Mouse (Mus musculus): ENCODE results near the gene 1110051M20Rik.
A peak's percentile ranks its signal among the peaks of the same experiment; 100 is the strongest.

GRCm38 (mm10) chr2:91256256-91257125, 188.0 kb downstream of the 1110051M20Rik start:
- TF ChIP-seq CTCF (IDR thresholded peaks at IDR 0.05; ENCODE audit: borderline replicate concordance, insufficient read depth, low read depth, low read length), result no peak
- TF ChIP-seq POLR2A (IDR thresholded peaks at IDR 0.05; ENCODE audit: borderline replicate concordance, insufficient read depth, low read length), result peak; percentile 54; the same call in 1 of the 2 replicates

Measured in cerebellum, adult 2 months (tissue).